Mouse (Mus musculus) lung, embryonic 15.5 days (tissue): Measurements from ENCODE around the gene Rev3l. TPM values are rescaled to one million over a fixed set of nuclear protein-coding genes. Genes with fewer than 3 reads are reported as not detected.

Experiments used
- ATAC-seq: fragments of 200-750 bp; cut with Nextera tagmentation; 2 replicates; pipeline ENCODE4 v1.8.0; 2017; ENCODE audit warnings: moderate number of reproducible peaks, borderline replicate concordance; ENCODE audit not compliant: low FRiP score, low TSS enrichment; ENCODE audit errors: extremely low read depth
- H3K27ac ChIP-seq: fragments of 300-500 bp; sonication (generic); 2 replicates; pipeline ENCODE4 v1.5.1; 2015; ENCODE audit warnings: moderate library complexity, mild to moderate bottlenecking, inconsistent platforms
- H3K27me3 ChIP-seq: fragments of 300-500 bp; sonication (generic); 2 replicates; pipeline ENCODE4 v1.6.1; 2015; ENCODE audit warnings: inconsistent platforms
- H3K36me3 ChIP-seq: fragments of 300-500 bp; sonication (generic); 2 replicates; pipeline ENCODE4 v1.6.1; 2015; ENCODE audit warnings: inconsistent platforms
- H3K4me1 ChIP-seq: fragments of 300-500 bp; sonication (generic); 2 replicates; pipeline ENCODE4 v1.6.1; 2015; ENCODE audit warnings: inconsistent platforms
- H3K4me2 ChIP-seq: fragments of 300-500 bp; sonication (generic); 2 replicates; pipeline ENCODE4 v1.6.1; 2015; ENCODE audit warnings: inconsistent platforms, mild to moderate bottlenecking, moderate library complexity
- H3K4me3 ChIP-seq: fragments of 300-500 bp; sonication (generic); 2 replicates; pipeline ENCODE4 v1.5.1; 2015; ENCODE audit warnings: mild to moderate bottlenecking, inconsistent platforms
- H3K9ac ChIP-seq: fragments of 300-500 bp; sonication (generic); 2 replicates; pipeline ENCODE4 v1.6.1; 2015; ENCODE audit warnings: inconsistent platforms
- H3K9me3 ChIP-seq: fragments of 300-500 bp; sonication (generic); 2 replicates; pipeline ENCODE4 v1.6.1; 2016; ENCODE audit warnings: inconsistent platforms
- WGBS: fragments of 180-500 bp; shearing (Covaris S2); methylation state at CpG from one replicate; pipeline ENCODE4 v1.1.7; 2015; 5-methylcytosine and 5-hydroxymethylcytosine counted together
- polyA plus RNA-seq: library from polyadenylated mRNA; unstranded; fragments of >200 nt; fragmentation: Nextera tagmentation; extraction: Ambion mirVana; gene quantifications from 2 replicates; pipeline ENCODE4 v1.2.1, GENCODE M21; 2015

Rev3l gene
- polyA plus RNA-seq, 1 experiment from 2014 or later: 18.1 TPM

GRCm38 (mm10) chr10:39733101-39733399, 1.1 kb downstream of the Rev3l start:
- peak overlapping the region; percentile 92 for H3K4me3 ChIP-seq
- no peaks in the 10 kb centered on the region for H3K9me3 ChIP-seq
- H3K4me1 ChIP-seq: peaks cover 9% of the 10 kb centered on the region
- WGBS: 0% methylated on average over 9 of the region's 9 CpGs
- H3K27ac ChIP-seq: peak overlapping the region; percentile 100
- H3K36me3 ChIP-seq: no peaks in the 10 kb centered on the region
- peak overlapping the region; percentile 62 for H3K4me2 ChIP-seq
- no peaks in the 10 kb centered on the region for H3K27me3 ChIP-seq
- no peak for ATAC-seq
- H3K9ac ChIP-seq: peak overlapping the region; percentile 96

DNA sequence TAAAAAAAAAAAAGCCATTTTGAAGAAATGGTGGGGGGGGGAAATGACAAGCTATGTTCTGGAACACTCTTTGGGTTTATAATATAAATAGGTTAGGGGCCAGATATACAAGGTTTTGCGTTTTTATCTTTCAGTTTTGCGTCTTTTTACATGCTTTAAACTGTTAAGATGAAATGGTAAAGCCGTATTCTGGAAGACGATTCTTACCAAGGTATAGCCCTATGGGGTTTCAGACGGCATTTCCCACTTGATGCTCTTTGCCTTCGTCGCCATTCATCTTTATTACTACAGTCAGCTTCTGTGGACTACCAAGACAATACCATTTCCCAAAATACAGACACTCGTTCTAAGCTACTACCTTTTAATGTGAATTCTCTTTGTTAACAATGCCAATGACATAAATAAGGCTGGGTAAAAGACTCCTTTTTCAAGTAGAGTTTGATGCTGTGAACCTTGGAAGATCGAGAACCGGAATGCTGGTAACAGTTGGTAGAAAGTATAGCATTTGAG, 1.6 kb downstream of the Rev3l start:
- WGBS: 10% methylated on average over 10 of the region's 10 CpGs
- peak overlapping the region; percentile 100 for H3K27ac ChIP-seq

DNA sequence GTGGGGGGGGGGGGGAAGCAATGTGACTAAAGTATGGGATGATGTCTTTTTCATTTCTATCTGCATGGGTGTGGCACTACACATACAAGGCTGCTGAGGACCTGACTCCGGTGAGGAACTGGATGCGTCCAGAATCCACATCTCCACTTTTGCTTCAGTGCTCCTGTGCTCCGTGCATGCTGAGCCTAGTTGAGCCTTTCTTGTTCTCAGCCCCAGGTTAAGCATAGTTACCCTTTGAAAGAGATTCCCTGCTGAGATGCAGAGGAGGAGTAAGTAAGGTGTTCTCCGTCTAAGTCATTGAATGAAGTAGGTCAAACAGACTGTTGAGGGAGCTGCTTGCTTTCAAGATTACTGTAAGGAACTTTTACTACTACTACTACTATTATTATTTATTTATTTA, 4.3 kb downstream of the Rev3l start:
- Histone ChIP-seq H3K27me3 (no peaks in the 10 kb centered on the region), H3K9me3 (no peaks in the 10 kb centered on the region), H3K4me1 (peaks cover 9% of the 10 kb centered on the region), H3K4me3 (no peak overlapping the region), H3K4me2 (no peak overlapping the region), H3K27ac (no peak overlapping the region), H3K9ac (no peak overlapping the region), H3K36me3 (no peaks in the 10 kb centered on the region)
- ATAC-seq: no peak
- WGBS: 80% methylated on average over 4 of the region's 4 CpGs

More for the DNA sequence above, 1.6 kb downstream of the Rev3l start:
- no peak for ATAC-seq
- Histone ChIP-seq H3K4me1 (peaks cover 9% of the 10 kb centered on the region), H3K9ac (peak overlapping the region; percentile 96), H3K27me3 (no peaks in the 10 kb centered on the region), H3K4me3 (peak overlapping the region; percentile 92), H3K4me2 (peak overlapping the region; percentile 62), H3K36me3 (no peaks in the 10 kb centered on the region), H3K9me3 (no peaks in the 10 kb centered on the region)

GRCm38 (mm10) chr10:39742057-39742456, 10.1 kb downstream of the Rev3l start:
- H3K27ac ChIP-seq: no peak overlapping the region
- no peak overlapping the region for H3K4me3 ChIP-seq
- no peak overlapping the region for H3K4me2 ChIP-seq
- no peak for ATAC-seq
- no peaks in the 10 kb centered on the region for H3K9me3 ChIP-seq
- no peak overlapping the region for H3K9ac ChIP-seq
- H3K36me3 ChIP-seq: no peaks in the 10 kb centered on the region
- 81% methylated on average over 4 of the region's 4 CpGs for WGBS
- H3K27me3 ChIP-seq: no peaks in the 10 kb centered on the region
- H3K4me1 ChIP-seq: no peaks in the 10 kb centered on the region

DNA sequence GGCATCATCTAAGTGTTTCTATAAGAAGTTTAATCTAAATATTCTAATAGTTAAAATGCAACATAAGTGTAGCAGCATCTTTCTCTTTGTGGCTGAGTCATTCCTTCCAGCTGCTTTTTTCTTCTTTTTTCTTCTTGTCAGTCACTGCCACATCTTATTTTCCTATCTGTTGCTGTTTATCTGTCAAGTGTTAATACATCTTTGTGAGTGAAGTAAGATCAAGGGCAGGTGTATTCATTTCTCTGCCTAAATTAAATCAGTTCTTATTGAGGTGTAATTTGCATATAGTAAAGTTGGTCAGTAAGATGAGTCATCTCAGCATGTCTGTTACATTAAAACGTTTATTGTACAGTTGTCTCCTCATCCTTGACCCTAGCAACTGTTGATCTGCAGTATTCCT, 32.8 kb downstream of the Rev3l start:
- peaks cover 8% of the 10 kb centered on the region for H3K4me1 ChIP-seq
- no peak overlapping the region for H3K4me3 ChIP-seq
- 0 out of 2 replicates have a peak, but pooled peaks cover 3% of the 10 kb centered on the region for H3K36me3 ChIP-seq
- no peak for ATAC-seq
- no peaks in the 10 kb centered on the region for H3K9me3 ChIP-seq
- H3K27me3 ChIP-seq: no peaks in the 10 kb centered on the region
- no peak overlapping the region for H3K4me2 ChIP-seq
- H3K9ac ChIP-seq: no peak overlapping the region
- WGBS: 81% methylated on average over 1 of the region's 1 CpGs
- H3K27ac ChIP-seq: no peak overlapping the region

GRCm38 (mm10) chr10:39766702-39767101, 34.8 kb downstream of the Rev3l start:
- Histone ChIP-seq H3K27me3 (no peaks in the 10 kb centered on the region), H3K9ac (no peak overlapping the region), H3K36me3 (no peaks in the 10 kb centered on the region), H3K9me3 (no peaks in the 10 kb centered on the region), H3K4me1 (peaks cover 8% of the 10 kb centered on the region), H3K27ac (0 out of 2 replicates have a peak overlapping the region, but pooled peaks have one; percentile 6), H3K4me3 (no peak overlapping the region), H3K4me2 (no peak overlapping the region)
- 56% methylated on average over 4 of the region's 4 CpGs for WGBS
- ATAC-seq: no peak

- WGBS: 60% methylated on average over 2 of the region's 2 CpGs
- Histone ChIP-seq H3K27me3 (no peaks in the 10 kb centered on the region), H3K27ac (no peak overlapping the region), H3K4me3 (no peak overlapping the region), H3K9ac (no peak overlapping the region), H3K4me2 (no peak overlapping the region), H3K9me3 (no peaks in the 10 kb centered on the region), H3K36me3 (no peaks in the 10 kb centered on the region), H3K4me1 (peaks cover 7% of the 10 kb centered on the region; the same call in 1 of the 2 replicates)
- no peak for ATAC-seq
These were observed 40.3 kb downstream of the Rev3l start for GRCm38 (mm10) chr10:39772259-39772658.

GRCm38 (mm10) chr10:39773940-39774726, 42.2 kb downstream of the Rev3l start:
- Histone ChIP-seq H3K36me3 (no peaks in the 10 kb centered on the region), H3K4me1 (peaks cover 10% of the 10 kb centered on the region), H3K4me2 (no peak overlapping the region), H3K27me3 (no peaks in the 10 kb centered on the region), H3K4me3 (no peak overlapping the region), H3K9ac (no peak overlapping the region), H3K9me3 (no peaks in the 10 kb centered on the region), H3K27ac (no peak overlapping the region)
- no peak for ATAC-seq
- 69% methylated on average over 9 of the region's 9 CpGs for WGBS

- H3K27me3 ChIP-seq: no peaks in the 10 kb centered on the region
- WGBS: 89% methylated on average over 3 of the region's 3 CpGs
- no peak overlapping the region for H3K27ac ChIP-seq
- H3K9me3 ChIP-seq: no peaks in the 10 kb centered on the region
- no peak overlapping the region for H3K9ac ChIP-seq
- ATAC-seq: no peak
- H3K4me1 ChIP-seq: peaks cover 10% of the 10 kb centered on the region
- no peak overlapping the region for H3K4me3 ChIP-seq
- no peak overlapping the region for H3K4me2 ChIP-seq
- H3K36me3 ChIP-seq: no peaks in the 10 kb centered on the region
These were observed 45.0 kb downstream of the Rev3l start for GRCm38 (mm10) chr10:39776927-39777326.

GRCm38 (mm10) chr10:39778305-39778704, 46.4 kb downstream of the Rev3l start:
- H3K4me3 ChIP-seq: no peak overlapping the region
- H3K9ac ChIP-seq: no peak overlapping the region
- WGBS: 74% methylated on average over 4 of the region's 4 CpGs
- H3K27me3 ChIP-seq: no peaks in the 10 kb centered on the region
- ATAC-seq: no peak
- no peaks in the 10 kb centered on the region for H3K9me3 ChIP-seq
- no peak overlapping the region for H3K27ac ChIP-seq
- H3K36me3 ChIP-seq: no peaks in the 10 kb centered on the region
- H3K4me2 ChIP-seq: no peak overlapping the region
- H3K4me1 ChIP-seq: peaks cover 6% of the 10 kb centered on the region

DNA sequence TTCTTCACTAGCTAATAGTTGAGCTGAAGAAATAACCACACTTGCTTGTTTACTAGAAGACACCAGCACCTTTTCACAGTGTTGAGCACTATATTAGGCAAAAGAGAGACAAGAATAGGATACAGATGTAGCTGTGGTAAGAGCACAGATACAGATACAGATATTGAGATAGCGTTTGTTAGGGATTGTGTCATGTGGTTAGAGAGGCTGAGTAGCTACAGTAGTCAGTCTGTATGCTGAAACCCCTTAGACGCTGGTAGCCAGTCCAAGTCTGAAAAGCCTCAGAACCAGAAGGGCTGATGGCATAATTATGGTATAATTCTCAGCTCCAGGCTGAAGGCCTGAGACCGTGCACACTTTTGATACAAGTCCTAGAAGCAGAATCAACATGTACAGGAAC, 53.3 kb downstream of the Rev3l start:
- H3K4me3 ChIP-seq: no peak overlapping the region
- H3K9me3 ChIP-seq: no peaks in the 10 kb centered on the region
- H3K36me3 ChIP-seq: peaks cover 14% of the 10 kb centered on the region
- H3K27me3 ChIP-seq: no peaks in the 10 kb centered on the region
- no peak overlapping the region for H3K4me2 ChIP-seq
- ATAC-seq: no peak
- 86% methylated on average over 3 of the region's 3 CpGs for WGBS
- H3K4me1 ChIP-seq: no peaks in the 10 kb centered on the region
- no peak overlapping the region for H3K9ac ChIP-seq
- H3K27ac ChIP-seq: no peak overlapping the region

GRCm38 (mm10) chr10:39793295-39793694, 61.4 kb downstream of the Rev3l start:
- Histone ChIP-seq H3K4me2 (no peak overlapping the region), H3K27me3 (no peaks in the 10 kb centered on the region), H3K27ac (no peak overlapping the region), H3K36me3 (peaks cover 31% of the 10 kb centered on the region), H3K4me3 (no peak overlapping the region), H3K9ac (no peak overlapping the region), H3K9me3 (no peaks in the 10 kb centered on the region), H3K4me1 (no peaks in the 10 kb centered on the region)
- 49% methylated on average over 1 of the region's 1 CpGs for WGBS
- no peak for ATAC-seq
